Mouse (Mus musculus) ES-E14 (cell line): Measurements from ENCODE around the gene Crmp1. TPM values are rescaled to one million over a fixed set of nuclear protein-coding genes. Genes with fewer than 3 reads are reported as not detected.

ENCODE experiments used
- DNase-seq: peaks from one replicate; pipeline ENCODE4 v3.0.0-alpha.2; 2013; ENCODE audit warnings: low read depth, low spot score
- H3K27ac ChIP-seq: 2 replicates; pipeline ENCODE4 v1.5.1; 2012; ENCODE audit warnings: low read depth, mild to moderate bottlenecking, low read length, moderate library complexity, mixed read lengths; ENCODE audit not compliant: poor library complexity, insufficient read depth, severe bottlenecking
- H3K36me3 ChIP-seq: 2 replicates; pipeline ENCODE4 v1.6.1; 2012; ENCODE audit warnings: mild to moderate bottlenecking, low read length, moderate library complexity, mixed read lengths; ENCODE audit not compliant: control insufficient read depth, poor library complexity, insufficient read depth, severe bottlenecking
- H3K4me1 ChIP-seq, 2 experiments: fragments of 150-350 bp in 1 of 2; sonication (generic) in 1 of 2; 2 replicates each; pipeline ENCODE4 v1.6.1; 2012; ENCODE audit warnings: low read length in 2 of 2, mild to moderate bottlenecking in 1 of 2, mixed read lengths in 1 of 2; ENCODE audit not compliant: control insufficient read depth in 2 of 2, insufficient read depth in 2 of 2, poor library complexity in 1 of 2
- H3K4me3 ChIP-seq, 2 experiments: fragments of 150-350 bp in 1 of 2; sonication (generic) in 1 of 2; 2 replicates each; pipeline ENCODE4 v1.5.1; 2012; ENCODE audit warnings: low read length in 2 of 2, low read depth in 1 of 2, mild to moderate bottlenecking in 1 of 2, mixed read lengths in 1 of 2; ENCODE audit not compliant: insufficient read depth in 1 of 2, poor library complexity in 1 of 2, severe bottlenecking in 1 of 2
- H3K9ac ChIP-seq: 2 replicates; pipeline ENCODE4 v1.6.1; 2012; ENCODE audit warnings: low read depth, mild to moderate bottlenecking, low read length, mixed read lengths; ENCODE audit not compliant: poor library complexity, insufficient read depth, severe bottlenecking
- H3K9me3 ChIP-seq: fragments of 150-350 bp; sonication (generic); 2 replicates; pipeline ENCODE4 v1.6.1; 2012; ENCODE audit warnings: low read depth, mild to moderate bottlenecking, low read length; ENCODE audit not compliant: control insufficient read depth, insufficient read depth
- CHD2 ChIP-seq: IDR thresholded peaks from 2 replicates; pipeline ENCODE4 v1.6.1; 2014; ENCODE audit warnings: mild to moderate bottlenecking, low read depth, low read length, inconsistent platforms
- HCFC1 ChIP-seq: IDR thresholded peaks from 2 replicates; pipeline ENCODE4 v1.6.1; 2012; ENCODE audit warnings: low read length, inconsistent platforms, borderline replicate concordance; ENCODE audit not compliant: insufficient read depth
- MAFK ChIP-seq: IDR thresholded peaks from 2 replicates; pipeline ENCODE4 v1.6.1; 2014; ENCODE audit warnings: mild to moderate bottlenecking, low read depth, low read length, inconsistent platforms; ENCODE audit not compliant: insufficient read depth
- ZC3H11A ChIP-seq: IDR thresholded peaks from 2 replicates; pipeline ENCODE4 v1.6.1; 2012; ENCODE audit warnings: low read depth, mild to moderate bottlenecking, inconsistent platforms, low read length, borderline replicate concordance
- ZNF384 ChIP-seq: IDR thresholded peaks from 2 replicates; pipeline ENCODE4 v1.6.1; 2012; ENCODE audit warnings: low read depth, low read length, inconsistent platforms
- in situ Hi-C, 2 experiments: fragments of 600-800 bp; cut with MboI; formaldehyde crosslinking; loops; one replicate each; pipeline ENCODE4 v1.15.1; 2025; ENCODE audit warnings: low sequenced_read_pairs in 2 of 2, inconsistent platforms in 1 of 2; ENCODE audit not compliant: unreplicated experiment in 2 of 2
- total RNA-seq: library from RNA; depleted of rRNA; stranded (reverse); fragments of 300-350 nt; gene quantifications from 2 replicates; pipeline ENCODE4 v1.2.3, GENCODE M21; 2012

Gene Crmp1
- total RNA-seq, 1 experiment = 24.5 TPM

DNA sequence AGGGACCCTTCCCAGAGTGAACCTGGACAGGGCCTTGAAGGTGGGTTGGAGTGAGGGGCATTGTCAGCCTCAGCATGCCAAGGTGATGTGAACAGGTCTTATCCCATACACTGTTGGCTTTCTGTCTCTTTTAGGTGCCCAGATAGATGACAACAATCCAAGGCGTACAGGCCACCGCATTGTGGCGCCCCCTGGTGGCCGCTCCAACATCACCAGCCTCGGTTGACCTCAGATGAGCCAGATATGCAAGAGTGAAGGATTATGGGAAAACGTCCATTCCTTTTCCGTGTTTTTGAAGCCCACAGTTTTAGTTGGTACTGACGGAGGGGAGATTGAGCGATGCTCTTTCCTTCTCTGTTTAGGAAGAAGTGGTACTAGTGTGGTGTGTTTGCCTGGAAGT lies 49.2 kb downstream of the Crmp1 start:
- Histone ChIP-seq H3K9ac (no peak overlapping the region), H3K4me3 (no peak overlapping the region), H3K4me1 (no peaks in the 10 kb centered on the region), H3K27ac (no peak overlapping the region), H3K9me3 (no peaks in the 10 kb centered on the region), H3K36me3 (peaks cover 25% of the 10 kb centered on the region)
- peak; percentile 30 for DNase-seq
- TF ChIP-seq ZC3H11A = no peak; the same call in 1 of the 2 replicates
- TF ChIP-seq MAFK = no peak
- TF ChIP-seq HCFC1 = no peak
- TF ChIP-seq CHD2 = no peak
- no peak for TF ChIP-seq ZNF384
- in situ Hi-C loops = loop anchor here in 1 of 2 experiments (25.0 kb wide), 1 partner anchor 421 kb away; the partner anchor contains the start of gene Stk32b

DNA sequence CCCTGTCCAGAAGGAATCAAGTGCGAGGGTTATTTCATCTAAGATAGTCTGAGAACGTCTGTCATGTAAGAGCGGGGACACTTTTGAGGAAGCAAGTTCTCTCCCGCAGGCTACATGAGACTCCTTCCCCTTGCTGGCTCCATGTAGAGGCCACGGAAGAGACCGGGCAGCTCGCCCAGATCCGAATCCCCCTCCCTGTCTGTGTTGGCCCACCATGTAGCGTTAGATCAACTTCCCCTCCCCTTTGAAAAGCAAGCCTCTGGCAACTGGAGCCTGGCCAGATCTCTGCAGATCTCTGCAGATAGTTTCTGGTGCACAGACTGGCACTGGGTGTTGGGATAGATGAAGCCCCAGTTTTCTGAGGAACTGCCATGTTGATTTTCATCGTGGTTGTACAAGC lies 55.0 kb downstream of the Crmp1 start:
- no peak overlapping the region for H3K9ac ChIP-seq
- in situ Hi-C loops = loop anchor here in 1 of 2 experiments (25.0 kb wide), 1 partner anchor 416 kb away; the partner anchor contains the start of gene Stk32b
- no peaks in the 10 kb centered on the region for H3K9me3 ChIP-seq
- no peak overlapping the region for H3K4me3 ChIP-seq
- no peak overlapping the region for H3K27ac ChIP-seq
- 0 out of 2 replicates have a peak, but pooled peaks cover 4% of the 10 kb centered on the region for H3K36me3 ChIP-seq
- no peaks in the 10 kb centered on the region for H3K4me1 ChIP-seq
- TF ChIP-seq ZNF384 (no peak), MAFK (no peak), CHD2 (no peak), ZC3H11A (no peak), HCFC1 (no peak)
- no peak for DNase-seq

DNA sequence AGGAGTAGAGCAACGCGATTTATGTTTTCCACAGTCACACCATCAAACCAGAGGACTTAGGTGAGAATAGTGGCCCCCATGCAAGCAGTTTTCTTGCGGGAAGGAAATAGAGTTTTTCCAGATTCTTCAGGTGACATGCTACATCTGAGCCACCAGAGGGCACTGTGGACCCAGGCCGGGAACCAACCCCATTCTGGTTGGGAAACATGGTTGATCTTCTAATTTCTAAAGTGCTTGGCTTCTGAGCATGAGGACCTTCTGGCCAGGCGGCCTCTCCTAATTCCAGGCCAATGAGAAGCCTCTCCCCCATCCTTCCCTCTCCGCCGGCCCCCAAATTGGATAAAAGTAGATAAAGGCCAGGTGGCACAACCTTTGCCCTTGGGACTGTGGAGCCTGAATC lies 56.6 kb downstream of the Crmp1 start:
- no peaks in the 10 kb centered on the region for H3K4me1 ChIP-seq
- peak; percentile 26 for DNase-seq
- no peaks in the 10 kb centered on the region for H3K9me3 ChIP-seq
- in situ Hi-C loops = loop anchor here in 1 of 2 experiments (25.0 kb wide), 1 partner anchor 414 kb away; the partner anchor contains the start of gene Stk32b
- H3K27ac ChIP-seq = no peak overlapping the region
- no peak overlapping the region for H3K4me3 ChIP-seq
- TF ChIP-seq CHD2 (no peak), ZC3H11A (peak; percentile 77; the same call in 1 of the 2 replicates)
- H3K9ac ChIP-seq = no peak overlapping the region
- H3K36me3 ChIP-seq = 0 out of 2 replicates have a peak, but pooled peaks cover 4% of the 10 kb centered on the region

DNA sequence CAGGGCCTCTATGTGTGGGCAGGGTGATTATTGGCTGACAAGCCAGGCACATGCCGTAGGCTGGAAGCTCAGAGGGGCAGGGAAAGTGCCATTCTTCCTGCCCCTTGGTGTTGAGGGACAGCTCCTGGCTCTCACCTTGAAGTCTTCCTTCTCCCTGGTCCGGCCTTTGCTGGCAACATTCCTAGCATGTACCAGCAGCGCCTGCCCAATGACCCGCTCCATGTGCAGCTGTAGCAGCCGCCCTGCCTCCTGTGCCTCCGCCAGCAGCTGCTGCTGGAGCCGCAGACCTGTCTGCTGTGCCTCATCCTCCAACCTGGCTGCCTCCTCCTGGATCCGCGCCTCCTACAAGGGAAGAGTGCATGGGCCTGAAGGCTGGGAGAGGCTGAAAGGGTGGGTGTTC lies 68.3 kb downstream of the Crmp1 start:
- no peak for TF ChIP-seq MAFK
- TF ChIP-seq ZNF384 = no peak
- TF ChIP-seq ZC3H11A = no peak
- no peak for TF ChIP-seq HCFC1
- no peak for TF ChIP-seq CHD2
- no peak for DNase-seq
- H3K4me3 ChIP-seq = no peak overlapping the region
- H3K9me3 ChIP-seq = no peaks in the 10 kb centered on the region
- in situ Hi-C loops = no loop called here
- H3K27ac ChIP-seq = no peak overlapping the region
- H3K9ac ChIP-seq = no peak overlapping the region
- peaks cover 6% of the 10 kb centered on the region; the same call in 1 of the 2 replicates for H3K36me3 ChIP-seq
- H3K4me1 ChIP-seq = no peaks in the 10 kb centered on the region
